Mouse (Mus musculus) lung, postnatal 36 days (tissue): ENCODE results near the gene Pitpnb.

Experiments
- DNase-seq: peaks from one replicate; pipeline ENCODE4 v3.0.0; 2022; ENCODE audit warnings: mixed read lengths

Gene Pitpnb

GRCm38 (mm10) chr5:111423011-111423410 lies 92.4 kb downstream of the Pitpnb start:
- no peak for DNase-seq

GRCm38 (mm10) chr5:111423616-111424015 lies 93.1 kb downstream of the Pitpnb start:
- DNase-seq, result no peak

DNA sequence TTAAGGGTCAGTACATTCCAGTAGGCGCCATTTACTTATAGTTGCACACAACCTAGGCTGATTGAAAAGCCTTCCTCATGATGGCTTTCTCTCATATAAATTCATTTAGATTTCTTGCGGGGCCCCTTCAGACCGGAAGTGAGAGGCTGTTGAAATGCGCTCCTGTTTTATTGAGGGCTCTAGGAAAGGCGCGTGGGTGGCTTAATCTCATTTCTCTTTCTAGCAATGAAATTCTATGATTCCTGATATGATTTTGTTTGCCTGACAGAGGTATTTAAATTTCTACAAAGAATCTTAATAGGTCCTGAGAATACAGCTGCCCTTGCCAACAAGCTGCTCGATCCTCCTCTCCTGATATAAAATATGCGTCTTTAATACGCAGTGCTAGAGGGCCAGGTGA lies 95.2 kb downstream of the Pitpnb start:
- DNase-seq, result no peak

DNA sequence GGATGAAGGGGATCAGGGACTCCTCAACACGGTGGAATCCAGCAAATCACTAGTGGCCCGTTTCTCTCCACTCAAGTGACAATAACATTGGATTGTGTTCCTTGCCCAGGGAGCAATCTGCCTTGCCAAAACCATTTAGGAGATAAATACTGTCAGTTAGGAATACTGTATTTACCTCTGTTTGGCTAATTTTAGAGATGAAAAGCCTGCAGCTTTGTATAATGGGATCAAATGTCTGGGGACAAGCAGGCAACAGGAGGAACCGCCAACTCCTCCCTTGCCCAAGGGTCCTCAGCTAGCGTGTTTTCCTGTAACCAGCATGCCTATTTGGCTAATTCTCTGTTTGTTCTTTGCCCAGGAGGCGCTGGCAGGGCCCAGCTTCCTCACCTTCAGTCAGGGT lies 95.7 kb downstream of the Pitpnb start:
- DNase-seq, result no peak

DNA sequence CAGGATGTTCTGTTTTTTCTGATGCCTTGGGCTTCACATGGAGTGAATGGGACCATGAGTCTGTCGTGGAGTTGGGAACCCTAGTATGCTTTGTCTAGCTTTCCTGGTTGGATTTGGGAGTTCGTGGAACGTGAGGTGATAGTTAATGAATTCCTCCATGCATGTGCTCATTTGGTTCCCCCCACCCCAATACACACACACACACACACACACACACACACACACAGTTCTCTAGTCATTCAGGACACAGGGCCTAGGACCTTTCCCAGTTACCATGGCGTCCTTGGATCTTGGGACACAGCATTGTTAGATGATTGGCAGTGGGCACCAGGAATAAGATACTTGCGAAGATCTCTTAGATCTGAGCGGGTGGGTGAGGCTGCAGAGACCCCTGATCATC lies 98.3 kb downstream of the Pitpnb start:
- DNase-seq, result no peak

DNA sequence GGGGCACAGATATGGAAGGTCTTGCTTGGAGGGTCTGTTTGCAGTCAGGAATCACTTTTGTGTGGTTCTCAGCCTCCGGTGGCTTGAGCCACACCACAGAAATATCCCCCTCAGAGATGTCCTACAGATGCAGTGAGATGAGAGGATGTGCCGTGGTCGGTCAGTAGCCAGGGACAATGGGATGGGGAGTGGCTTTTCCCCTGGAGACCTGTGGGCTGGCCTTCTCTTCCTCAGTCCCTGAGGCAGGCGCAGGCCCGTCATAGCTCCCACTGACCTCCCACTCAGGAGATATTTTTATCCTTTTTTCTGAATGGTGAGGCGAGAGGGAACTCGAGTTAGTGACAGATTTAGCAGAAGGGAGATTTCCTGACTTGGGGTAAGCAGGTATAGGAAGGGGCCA lies 99.2 kb downstream of the Pitpnb start:
- DNase-seq, result no peak

- no peak for DNase-seq
Observed at GRCm38 (mm10) chr5:111431007-111431730, 100.6 kb downstream of the Pitpnb start.

DNA sequence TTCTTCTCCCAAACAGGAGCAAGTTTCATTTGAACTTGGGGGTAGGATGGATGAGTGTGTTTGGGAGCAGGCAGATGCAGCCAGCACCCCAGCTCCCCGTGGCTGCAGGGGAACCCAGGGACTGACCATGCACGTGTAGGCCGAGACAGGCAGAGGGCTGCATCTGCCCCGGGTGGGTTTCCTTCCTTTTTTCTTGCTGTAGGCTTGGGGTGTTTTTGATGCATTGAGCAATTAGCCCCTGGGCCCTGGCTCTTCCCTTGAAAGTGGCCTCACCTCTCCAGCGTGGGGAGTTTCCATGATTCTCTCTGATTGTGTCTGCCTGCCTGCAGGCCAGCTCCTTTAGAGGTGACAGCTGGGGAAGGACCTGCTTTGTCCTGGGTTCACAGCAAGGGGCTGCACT lies 102.3 kb downstream of the Pitpnb start:
- DNase-seq, result no peak

DNA sequence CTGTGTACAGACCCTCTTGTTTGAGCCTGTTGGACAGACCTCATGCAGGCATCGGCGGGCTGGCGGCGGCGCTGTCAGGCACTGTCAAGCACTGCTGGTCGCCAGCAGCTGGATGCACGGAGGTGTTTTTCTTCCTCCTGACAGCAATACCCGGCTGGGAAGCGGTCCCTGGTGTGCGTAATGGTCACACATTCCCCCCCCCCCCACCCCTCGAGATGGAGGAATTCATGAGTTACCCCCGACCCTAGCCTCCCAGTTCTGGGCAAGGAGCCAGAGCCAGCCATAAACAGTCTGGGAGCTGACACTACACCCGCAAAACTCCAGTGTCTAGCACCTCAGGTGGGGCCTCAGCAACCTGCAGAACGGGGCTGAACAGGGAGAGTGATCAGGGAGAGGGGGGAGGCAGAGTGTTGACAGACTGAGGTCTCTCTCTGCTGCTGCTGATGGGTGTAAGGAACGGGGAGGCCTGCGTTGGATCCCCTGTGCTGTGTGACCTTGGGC lies 103.8 kb downstream of the Pitpnb start:
- no peak for DNase-seq

GRCm38 (mm10) chr5:111436260-111436659 lies 105.7 kb downstream of the Pitpnb start:
- no peak for DNase-seq

DNA sequence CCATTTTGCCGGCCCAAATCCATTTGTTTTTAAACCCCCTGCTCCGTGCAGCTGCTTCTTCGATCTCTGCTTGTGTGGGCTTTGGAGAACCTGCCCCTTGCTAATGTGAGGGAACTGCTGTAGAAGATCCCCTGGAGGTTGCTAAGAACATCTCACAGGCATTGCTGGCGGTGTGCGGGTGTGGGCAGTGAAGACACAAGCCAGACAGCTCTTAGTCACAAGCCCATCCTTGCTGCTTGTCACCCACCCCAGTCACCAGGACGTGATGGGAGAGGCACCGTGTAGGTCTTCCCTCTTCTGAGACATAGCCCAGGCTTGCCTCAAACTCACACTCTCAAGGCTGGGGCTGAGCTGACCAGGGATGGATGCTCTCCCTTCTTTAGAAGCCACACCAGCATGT lies 106.6 kb downstream of the Pitpnb start:
- no peak for DNase-seq
